Mouse (Mus musculus) adrenal gland, postnatal 4 days (tissue): ENCODE results near the gene Mgat4a. TPM values are rescaled to one million over a fixed set of nuclear protein-coding genes. Genes with fewer than 3 reads are reported as not detected.
"Not testable (repeated sequence)": the region's sequence is repeated elsewhere in the genome, so short reads cannot be mapped to it uniquely, and the experiment has no call there.

Experiments used
- DNase-seq, 2 experiments: peaks; one replicate each; pipeline ENCODE4 v3.0.0; 2021 to 2022; ENCODE audit warnings: low spot score in 2 of 2, mixed read lengths in 2 of 2
- total RNA-seq, 2 experiments: library from RNA; stranded (reverse); gene quantifications; 2 replicates each; pipeline ENCODE4 v1.2.3; 2021

Gene Mgat4a
- total RNA-seq, 2 experiments from 2014 or later, result 7.9 to 12.6 TPM

DNA sequence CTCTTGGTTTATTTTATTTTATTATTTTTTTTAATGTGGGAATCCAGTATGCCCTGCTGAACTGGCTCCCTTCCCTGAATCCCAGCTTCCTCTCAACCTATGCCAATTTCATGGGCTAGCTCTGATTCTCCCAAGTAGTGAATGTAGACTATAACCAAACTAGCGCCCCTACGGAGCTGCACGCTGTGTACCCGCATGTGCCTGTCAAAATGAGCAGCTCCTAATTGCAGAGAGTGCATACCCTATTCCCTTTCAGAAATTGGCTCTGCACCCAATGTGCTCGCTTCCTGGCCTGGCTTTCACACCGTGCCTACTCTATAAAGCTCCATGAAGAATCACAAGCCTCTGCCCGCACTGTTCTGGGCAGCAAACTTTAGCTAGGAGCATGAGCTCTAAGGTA, 7.6 kb downstream of the Mgat4a start:
- DNase-seq, result no peak

DNA sequence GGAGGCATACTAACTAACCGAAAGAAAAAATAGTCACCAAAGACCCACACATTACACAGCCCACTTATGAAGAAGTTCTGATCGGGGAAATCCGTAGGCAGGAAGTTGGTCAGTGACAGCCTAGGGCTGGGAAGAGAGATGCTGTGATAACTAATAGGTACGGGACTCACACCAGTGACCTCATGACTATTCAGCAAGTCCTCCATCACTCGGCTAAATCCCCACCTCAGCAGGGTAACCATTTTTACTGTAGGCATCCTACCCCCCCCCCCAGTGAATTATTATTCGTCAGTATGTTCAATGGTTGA, 8.3 kb downstream of the Mgat4a start:
- DNase-seq, result no peak

DNA sequence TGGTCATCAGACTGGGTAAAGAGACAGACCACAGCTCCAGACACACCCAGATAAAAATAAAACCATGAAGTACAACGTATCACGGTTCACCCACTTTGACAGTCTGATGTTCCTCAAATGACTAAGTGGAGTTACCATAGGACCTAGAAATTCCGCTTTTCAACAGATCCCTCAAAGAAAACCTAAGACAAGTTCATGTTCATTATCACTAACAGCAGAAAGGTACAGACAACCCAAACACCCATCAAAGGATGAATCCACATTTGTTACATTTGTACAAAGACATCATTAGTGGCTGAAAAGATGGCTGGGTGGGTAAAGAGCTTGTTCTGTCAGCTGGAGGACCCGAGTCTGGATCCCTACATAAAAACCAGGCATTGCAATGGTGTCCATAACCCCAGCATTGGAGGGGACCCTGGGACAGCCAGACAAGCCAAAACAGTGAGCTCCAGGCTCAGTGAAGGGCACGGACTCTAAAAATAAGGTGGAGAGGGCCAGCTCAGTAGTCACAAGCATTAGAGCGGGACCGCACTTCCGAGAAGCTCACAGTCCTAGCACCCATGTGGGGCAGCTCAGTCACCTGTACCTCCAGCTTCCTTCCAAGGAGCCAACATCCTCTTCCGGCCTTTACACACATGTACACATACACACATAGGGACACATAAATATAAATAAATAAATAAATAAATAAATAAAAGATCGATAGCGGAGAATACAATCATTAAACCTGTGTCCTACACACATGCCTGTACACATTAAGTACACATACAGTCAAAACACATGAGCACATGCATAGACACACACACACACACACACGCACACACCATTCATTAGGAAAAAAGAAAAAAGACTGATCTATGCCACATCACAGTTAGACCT, 8.9 kb downstream of the Mgat4a start:
- no peak for DNase-seq

DNA sequence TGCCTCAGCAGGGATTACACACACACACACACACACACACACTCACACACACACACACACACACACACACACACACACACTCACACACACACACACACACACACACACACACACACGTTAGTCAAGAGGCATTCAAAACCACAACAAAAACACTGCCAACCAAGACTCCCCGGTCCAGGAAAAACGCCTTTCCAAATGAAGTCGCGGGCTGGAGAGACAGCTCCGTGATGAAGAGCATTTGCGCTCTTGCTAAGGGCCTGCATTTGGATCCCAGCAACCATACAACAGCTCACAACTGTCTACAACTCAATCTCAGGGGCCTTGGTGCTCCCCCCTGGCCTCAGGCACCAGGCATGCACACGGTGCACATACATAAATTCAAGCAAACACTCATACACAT, 10.8 kb downstream of the Mgat4a start:
- no peak for DNase-seq

DNA sequence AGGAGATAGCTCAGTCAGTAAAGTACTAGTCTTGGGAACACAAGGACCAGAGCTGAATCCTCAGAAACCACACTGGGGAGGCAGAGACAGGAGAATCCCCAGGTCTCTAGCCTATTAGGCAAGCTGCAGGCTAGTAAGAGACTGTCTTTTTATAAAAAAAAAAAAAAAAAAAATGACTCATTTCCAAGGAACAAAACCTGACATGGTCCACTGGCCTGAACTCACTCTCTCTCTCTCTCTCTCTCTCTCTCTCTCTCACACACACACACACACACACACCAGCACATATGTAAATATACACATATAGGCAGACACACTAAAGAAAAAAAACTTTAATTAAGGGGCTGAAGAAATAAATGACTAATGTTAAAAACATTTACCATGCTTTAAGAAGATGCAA, 14.6 kb downstream of the Mgat4a start:
- no peak for DNase-seq

DNA sequence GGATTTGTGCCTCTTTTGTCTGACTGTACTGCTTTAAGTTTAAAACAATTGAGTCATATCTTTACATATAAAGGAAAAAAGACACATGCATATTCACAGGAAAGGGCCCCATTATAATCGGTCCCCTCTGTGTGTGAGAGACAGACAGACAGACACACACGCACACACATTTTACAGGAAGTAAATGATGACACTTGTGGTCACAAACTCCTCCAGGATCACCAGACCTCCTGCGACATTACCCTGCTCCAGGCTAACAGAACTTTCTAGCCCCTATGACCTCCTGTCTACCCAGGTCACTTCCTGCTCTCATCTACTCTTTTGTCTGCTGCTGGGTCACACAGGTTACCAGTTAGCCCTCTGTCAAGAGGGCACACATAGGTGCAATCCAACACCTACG, 16.1 kb downstream of the Mgat4a start:
- DNase-seq, result no peak

DNA sequence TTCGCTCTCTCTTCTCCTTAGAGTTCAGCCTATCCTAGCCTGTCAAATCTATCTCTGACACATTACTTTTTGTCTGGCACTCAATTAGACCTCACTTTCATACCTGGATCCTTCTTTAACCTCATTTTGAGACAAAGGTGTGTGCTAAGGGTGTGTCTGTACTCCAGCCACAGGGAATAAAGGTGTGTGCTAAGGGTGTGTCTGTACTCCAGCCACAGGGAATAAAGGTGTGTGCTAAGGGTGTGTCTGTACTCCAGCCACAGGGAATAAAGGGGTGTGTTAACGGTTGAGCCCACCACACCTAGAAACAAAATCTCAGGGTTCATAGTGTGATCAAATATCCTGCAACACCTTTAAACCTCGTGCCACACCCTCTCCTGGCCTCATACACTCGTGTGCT, 16.7 kb downstream of the Mgat4a start:
- not testable (repeated sequence) for DNase-seq

DNA sequence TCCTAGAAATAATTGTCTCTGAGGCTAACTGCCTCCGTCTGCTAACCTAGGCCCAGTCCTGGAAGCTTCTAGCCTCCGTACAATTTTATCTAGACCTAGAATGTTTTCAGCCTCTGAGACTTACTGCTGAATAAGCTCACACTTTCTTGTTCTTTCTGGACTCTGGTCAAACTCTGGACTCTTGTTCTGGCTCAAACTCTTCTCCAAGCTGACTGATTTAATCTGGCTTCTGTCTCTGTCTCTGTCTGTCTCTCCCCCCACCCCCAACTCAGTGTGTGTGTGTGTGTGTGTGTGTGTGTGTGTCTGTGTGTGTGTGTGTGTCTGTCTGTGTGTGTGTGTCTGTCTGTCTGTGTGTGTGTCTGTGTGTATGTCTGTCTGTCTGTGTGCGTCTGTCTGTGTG, 17.3 kb downstream of the Mgat4a start:
- DNase-seq, result not testable (repeated sequence)

DNA sequence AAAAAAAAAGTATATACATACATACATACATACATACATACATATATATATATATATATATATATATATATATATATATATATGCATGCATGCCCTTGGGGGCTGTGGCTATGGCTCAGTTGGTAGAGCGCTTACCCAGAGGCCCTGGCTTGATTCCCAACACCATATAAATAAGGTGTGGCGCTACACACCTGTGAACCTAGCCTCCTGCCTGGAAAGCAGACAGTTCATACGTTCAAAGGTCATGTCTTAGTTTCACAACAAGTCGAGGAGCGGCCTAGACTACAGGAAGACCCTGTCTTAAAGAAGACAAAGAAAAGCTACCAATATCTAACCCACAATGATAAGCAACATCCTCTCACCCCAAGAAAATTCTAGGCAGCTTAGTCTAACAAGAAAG, 18.7 kb downstream of the Mgat4a start:
- DNase-seq, result no peak

DNA sequence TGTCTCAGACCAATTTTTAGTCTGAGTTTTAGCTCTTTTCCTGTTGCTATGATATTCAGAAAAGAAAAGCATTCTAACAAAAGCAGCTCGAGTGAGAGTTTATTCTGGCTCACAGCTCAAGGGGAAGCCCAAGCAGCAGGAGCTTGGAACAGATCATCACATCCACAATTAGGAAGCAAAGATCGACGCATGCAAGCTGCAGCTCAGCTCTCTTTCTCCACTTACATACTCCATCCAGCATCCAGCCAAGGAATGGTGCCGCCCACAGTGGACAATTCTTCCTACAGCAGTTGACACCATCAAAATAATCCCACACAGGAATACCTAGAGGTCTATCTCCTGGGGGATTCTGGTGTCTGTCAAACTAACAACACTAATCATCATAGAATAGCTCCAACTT, 22.0 kb downstream of the Mgat4a start:
- no peak for DNase-seq

DNA sequence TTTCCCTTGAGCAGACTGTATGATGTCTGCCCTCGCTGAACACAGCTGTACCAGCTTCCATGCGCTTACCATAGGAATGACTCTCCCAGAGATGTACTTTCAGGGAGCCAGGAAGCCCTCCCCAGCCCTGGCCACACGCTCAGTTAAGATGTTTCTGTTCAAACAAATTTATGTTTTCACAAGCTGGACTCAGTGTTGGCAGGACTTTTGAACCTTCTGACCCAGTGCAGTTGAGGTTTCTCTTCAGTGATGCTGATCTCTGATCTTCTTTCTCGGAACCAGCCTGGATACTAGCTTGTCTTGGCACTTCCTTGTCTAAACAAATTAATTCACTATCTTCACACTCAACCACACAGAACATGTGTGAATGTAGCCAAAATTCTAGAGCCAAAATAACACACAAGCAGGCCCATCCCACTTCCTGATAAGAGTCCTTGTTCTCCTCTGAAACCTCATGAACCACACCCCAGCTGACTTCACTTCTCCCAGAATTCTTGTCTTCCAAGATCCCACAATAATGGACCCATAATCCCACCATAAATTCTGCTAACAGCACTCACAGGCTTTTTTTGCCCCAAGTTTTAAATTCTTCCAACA, 22.6 kb downstream of the Mgat4a start:
- no peak for DNase-seq

DNA sequence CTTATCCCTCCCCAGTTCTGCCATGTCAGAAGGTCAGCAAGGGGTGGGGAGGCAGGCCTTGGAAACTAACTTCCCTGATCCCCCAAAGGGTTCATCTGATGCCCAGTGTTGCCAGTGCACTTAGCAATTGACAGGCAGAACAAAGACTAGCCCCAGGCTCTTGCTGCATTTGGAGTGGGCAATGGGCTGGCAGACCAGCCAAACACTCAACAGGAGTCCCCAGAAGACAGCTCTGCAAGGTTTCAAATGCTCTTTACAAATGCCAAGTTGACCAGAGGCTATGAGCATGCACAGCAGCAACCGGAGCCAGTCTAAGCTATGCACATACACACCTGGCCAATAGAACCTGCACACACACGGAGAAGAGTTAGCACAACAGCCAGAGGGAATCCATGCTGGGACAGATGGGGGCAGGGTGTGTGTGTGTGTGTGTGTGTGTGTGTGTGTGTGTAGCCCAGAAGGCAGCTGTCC, 27.8 kb downstream of the Mgat4a start:
- no peak for DNase-seq

DNA sequence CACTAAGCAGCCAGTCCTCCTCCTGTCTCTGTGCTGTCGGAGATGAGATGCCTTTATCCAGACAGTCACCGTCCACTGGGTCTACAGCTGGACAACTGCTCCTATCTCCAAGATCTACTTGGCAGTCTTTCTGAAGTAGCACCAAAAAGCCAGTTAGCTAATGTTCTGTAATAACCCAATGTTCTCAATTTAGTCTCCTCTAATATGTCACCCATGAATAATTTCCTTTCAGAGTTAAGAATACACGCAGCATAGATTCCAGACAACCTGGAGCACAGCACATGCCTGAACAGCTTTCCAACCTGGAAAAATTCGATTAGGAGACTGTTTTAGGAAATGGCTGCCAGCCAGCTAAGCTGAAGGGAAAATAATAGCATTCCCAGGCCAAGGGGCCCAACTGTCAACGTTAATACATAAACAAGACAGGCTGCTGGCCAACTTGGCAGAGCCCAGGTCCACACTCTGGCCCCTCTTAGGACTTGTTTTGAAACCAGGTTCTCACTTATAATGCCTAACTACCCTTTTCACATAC, 28.6 kb downstream of the Mgat4a start:
- no peak for DNase-seq

DNA sequence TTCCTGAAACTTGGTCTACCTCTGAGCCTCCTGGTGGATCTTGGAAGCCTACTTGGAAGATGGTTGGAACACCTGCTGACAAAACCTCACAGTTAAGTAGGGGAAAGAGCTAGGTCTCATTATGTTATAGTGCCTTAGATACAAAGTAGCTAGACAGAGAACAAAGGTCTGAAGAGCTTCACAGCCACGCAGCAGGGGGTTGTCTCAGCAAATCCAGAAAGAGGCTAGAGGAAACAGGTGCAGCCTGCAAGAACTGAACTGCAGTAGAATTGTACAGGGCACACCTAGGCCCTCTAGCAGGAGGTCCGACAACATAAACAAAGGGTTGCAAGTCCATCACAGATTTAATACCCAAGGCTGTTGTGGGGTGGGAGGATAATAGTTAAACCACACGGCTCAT, 30.6 kb downstream of the Mgat4a start:
- DNase-seq, result no peak

DNA sequence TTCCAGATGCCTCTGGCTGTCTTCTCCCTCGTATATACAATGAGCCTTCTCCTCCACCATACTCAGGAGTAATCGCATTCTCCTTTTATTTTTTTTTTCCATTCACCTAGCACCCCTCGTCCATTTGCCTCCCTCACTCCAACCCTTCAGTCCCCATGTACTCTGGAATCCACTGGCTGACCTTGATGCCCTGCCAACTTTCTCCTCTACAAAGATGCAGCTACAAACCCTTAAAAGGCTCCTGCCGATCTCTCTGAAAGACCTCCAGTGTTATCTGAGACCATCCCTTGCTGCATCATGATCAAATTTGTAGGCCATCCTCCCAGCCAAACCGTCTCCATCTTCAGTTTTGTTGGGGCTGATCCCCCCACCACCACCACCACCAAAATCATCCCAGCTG, 31.4 kb downstream of the Mgat4a start:
- DNase-seq, result no peak

DNA sequence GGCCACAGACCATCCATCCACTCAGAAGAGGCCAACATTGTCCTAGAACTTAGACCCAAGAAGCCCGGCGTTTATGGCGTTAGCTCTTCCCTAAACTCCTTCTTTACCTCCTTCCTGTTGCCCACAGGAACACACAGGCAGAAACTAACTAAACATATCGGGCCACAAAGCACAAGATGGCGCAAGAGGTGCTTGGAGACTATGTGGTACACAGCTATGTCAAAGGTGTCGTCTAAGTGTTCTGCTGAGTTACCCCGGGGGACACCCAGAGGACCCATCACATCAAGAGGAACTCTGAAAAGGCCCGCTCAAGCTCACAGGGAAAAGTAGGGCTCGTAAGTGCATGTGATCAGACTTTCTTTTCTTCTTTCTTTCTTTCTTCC, 35.5 kb downstream of the Mgat4a start:
- DNase-seq, result no peak

DNA sequence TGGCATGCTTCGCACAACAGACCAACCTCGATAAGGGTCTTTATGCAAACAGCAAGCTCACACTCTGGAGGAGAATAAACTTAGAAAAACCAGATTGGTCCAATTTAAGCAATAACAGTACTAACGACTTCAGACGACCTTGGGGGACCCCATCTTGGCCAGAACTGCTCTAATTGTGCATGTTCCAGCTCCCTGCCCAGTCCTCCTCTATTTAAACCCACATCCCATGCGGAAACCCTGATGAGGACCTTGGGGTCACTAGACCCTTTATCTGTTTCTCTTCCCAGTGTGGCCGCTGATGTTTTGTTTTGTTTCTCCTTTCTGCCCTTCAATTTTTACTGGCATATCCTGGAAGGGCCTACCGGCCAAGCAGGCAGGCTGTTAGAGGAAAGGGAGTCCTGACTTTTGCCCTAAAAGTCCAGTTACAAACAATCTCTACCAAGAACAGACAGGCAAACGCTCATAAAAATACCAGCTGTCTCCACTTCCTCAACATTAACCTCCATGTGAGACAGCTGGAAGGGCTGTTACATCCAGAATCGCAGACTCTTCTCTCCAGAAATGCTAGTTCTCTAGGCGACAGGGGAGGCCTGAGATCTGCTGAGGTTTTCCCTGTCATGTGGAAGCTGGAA, 36.0 kb downstream of the Mgat4a start:
- DNase-seq, result no peak

DNA sequence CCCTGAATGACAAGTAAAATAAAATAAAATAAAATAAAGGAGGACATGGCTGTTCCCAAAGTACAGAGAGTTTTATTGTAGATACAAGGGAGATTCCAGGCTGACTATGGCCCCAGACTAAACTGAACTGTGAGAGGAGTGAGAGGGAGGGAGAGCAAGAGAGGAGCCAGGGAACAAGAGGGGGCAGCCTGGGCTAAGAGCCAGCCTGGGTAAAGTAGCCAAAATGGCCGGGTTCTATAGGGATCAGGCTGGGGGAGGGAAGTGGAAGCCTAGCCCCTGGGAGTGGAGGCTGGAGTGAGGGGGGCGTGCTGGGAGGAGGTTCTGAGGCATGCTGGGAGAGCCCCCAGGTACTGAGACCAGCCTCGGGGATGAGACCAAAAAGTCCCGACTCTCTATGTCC, 37.2 kb downstream of the Mgat4a start:
- no peak for DNase-seq

DNA sequence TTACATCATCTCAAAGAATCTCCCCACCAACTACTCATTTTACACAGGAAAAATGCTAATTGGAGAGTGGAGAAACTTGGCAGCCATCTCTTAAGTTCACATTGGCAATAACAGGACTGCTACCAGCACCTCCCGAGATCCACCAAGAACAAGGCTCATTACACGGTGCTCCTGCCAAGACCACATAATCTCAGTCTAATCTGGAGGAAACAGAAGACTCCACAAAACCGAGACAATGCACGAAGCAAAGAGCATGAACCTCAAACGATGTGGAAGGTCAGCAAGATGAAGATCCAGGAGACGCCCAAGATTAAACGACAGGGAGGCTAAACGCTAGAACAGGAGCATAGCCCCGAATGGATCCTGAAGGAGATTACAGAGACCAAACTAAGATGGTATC, 38.5 kb downstream of the Mgat4a start:
- DNase-seq, result no peak

DNA sequence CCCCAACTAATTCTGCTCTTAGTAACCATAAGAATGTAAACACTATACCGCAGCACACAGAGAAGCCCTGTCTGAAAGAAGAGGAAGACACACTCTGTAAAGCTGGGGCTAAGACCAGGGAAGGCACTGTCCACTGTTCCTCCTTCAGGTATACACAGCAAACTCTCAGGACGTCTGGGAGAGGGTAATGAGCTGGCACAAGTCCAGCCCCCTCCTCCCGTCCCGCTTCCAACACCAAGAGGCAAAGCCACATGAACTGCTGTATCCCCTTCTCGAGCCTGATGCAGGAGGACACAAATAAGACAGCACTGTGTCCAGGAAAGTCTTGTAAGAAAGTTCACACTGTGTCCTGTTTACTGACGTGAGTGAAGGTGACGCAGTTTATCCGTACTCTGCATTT, 40.1 kb downstream of the Mgat4a start:
- no peak for DNase-seq

DNA sequence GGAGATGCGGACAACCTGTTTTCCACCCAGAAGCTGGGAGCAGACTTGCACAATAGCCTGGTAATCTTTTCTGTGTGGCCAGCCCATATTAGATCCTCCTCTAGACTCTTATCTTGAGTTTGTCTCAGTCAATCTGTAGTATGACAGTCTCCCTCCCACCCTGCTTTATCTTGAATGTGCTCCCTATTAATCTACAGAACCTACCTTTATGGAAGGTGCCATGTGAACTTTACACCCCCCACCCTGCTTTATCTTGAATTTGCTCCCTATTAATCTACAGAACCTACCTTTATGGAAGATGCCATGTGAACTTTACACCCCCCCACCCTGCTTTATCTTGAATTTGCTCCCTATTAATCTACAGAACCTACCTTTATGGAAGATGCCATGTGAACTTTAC, 41.4 kb downstream of the Mgat4a start:
- DNase-seq, result not testable (repeated sequence)

DNA sequence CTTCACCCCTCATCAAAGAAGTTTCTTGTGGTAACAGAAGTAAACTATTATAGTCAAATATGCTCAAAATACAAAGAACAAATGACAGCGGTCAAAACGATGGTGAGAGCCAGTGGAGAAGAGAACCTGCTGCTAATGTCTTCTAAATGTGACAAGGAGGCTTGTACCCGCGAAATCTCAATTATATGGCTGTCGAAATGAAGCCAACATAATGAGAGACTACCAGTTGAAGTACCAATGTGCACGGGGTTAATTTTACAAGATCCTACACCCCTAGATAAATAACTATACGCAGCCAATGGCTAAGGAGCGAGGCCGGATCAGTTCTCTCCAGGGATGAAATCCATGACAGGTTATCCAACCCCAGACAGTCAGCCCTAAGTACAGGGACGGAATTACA, 41.9 kb downstream of the Mgat4a start:
- no peak for DNase-seq
